Mouse (Mus musculus): ENCODE measurements around the gene Zfp648. TPM values are rescaled to one million over a fixed set of nuclear protein-coding genes. Genes with fewer than 3 reads are reported as not detected.

Zfp648 gene
- 0.83 and 0.91 TPM in 2 replicates for polyA plus RNA-seq (2014; fragmentation: Nextera tagmentation; extraction: Ambion mirVana)

DNA sequence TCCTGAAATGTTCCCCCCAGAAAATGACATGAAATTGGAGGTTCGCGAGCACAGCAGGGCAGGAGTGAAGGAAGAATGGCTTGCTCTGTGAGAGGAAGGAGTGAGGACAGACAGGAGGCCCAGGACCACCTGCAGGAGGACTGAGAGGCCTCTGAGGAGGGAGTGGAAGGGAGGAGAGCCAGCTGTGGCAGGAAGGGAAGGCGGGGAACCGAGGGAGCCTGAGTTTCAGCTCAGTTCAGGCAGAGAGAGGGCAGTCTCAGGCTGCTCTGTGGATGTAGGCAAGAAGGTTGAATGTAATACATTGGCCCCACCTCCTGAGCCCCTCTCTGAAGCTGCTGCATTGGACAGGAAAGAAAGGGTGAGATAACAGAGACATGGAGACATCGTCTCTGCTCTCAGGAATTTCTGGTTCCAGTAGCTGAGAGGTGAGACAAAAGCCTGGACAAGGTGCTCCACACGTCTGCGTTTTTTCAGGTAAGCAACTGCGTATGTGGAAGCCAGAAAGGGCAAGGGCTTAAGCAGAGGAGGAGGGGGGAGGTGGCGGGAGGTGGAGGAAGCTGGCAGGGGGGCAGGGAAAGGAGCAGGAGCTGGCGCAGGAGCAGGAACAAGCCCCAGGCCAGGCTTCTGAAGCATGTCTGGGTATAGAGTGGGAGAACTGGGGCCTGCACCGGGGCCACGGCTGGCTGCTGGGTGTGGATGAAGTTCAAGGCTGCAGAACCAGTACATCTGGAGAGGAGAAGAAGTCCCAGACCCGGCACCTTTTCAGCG lies at the start of gene Zfp648:
Zfp648 (plus strand) TSS at position 233 of the 768 bp plus-strand sequence.
- Histone ChIP-seq H3K9me3 (ENCODE audit: control insufficient read depth, low read length) (no peaks in the 10 kb centered on the region), H3K4me3 (ENCODE audit: low read depth, low read length) (no peak within 1 kb of the TSS), H3K4me1 (ENCODE audit: control insufficient read depth, insufficient read depth, low read length) (no peaks in the 10 kb centered on the region; the same call in 1 of the 2 replicates), H3K9ac (replicated peaks; ENCODE audit: low read depth, low read length) (no peak within 1 kb of the TSS), H3K36me3 (ENCODE audit: control insufficient read depth, insufficient read depth, low read length) (no peaks in the 10 kb centered on the region), H3K27me3 (ENCODE audit: control insufficient read depth, insufficient read depth, low read length) (peaks cover 24% of the 10 kb centered on the region), H3K4me2 (ENCODE audit: low read depth, low read length) (no peak within 1 kb of the TSS), H3K27ac (ENCODE audit: low read depth, low read length) (no peak within 1 kb of the TSS)
- 47% methylated on average over 14 of the region's 14 CpGs for WGBS
- no peak for ATAC-seq (ENCODE audit: low read depth)

DNA sequence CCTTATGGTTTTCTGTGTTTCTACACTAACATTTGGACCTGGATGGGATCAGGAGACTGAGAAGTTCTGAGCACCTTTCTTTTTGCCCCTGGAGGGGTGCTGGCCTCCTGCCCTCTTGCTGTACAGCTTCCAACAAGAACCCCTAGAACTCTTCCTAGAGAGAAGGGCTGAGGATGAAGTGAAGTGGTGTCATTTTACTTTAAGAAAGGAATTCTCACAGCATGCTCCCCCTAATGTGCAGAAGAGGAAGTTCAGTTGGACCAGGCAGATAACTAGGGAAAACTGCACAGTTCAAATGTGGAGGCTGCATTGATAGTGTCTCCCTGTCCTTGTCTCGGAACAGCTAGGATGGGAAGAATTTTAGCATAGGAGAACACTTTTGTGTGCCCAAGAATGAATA lies 48.4 kb upstream of the Zfp648 start:
- Histone ChIP-seq H3K36me3 (ENCODE audit: control insufficient read depth, insufficient read depth, low read length) (no peaks in the 10 kb centered on the region), H3K4me1 (ENCODE audit: control insufficient read depth, insufficient read depth, low read length) (peaks cover 11% of the 10 kb centered on the region), H3K27ac (ENCODE audit: low read depth, low read length) (no peak overlapping the region), H3K4me2 (ENCODE audit: low read depth, low read length) (no peak overlapping the region), H3K9ac (replicated peaks; ENCODE audit: low read depth, low read length) (no peak overlapping the region), H3K9me3 (ENCODE audit: control insufficient read depth, low read length) (no peaks in the 10 kb centered on the region), H3K27me3 (ENCODE audit: control insufficient read depth, insufficient read depth, low read length) (no peaks in the 10 kb centered on the region), H3K4me3 (ENCODE audit: low read depth, low read length) (no peak overlapping the region)
- no peak for ATAC-seq (ENCODE audit: low read depth)
- WGBS, result 83% methylated on average over 1 of the region's 1 CpGs

DNA sequence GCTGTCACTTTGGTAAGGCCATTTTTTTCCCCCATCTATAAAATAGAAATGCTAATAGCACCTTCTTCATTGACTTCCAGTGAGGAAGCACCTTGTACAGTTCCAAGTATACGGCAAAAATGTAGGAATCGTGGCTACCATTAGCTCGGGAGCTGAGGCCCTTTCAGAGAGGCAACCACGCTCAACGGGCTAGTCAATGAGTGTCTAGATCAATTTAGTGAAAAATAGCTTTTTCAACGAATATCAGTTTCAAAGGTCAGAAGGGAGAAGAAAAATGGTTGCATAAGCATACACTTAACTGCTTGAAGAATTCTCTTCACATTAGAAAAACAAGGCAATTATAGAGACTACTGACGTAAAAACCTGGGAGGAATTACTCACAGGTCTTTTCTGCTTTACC lies 47.2 kb upstream of the Zfp648 start:
- ATAC-seq (ENCODE audit: low read depth), result no peak
- H3K36me3 ChIP-seq (ENCODE audit: control insufficient read depth, insufficient read depth, low read length), result no peaks in the 10 kb centered on the region
- H3K9me3 ChIP-seq (ENCODE audit: control insufficient read depth, low read length), result 0 out of 2 replicates have a peak, but pooled peaks cover 2% of the 10 kb centered on the region
- H3K9ac ChIP-seq (replicated peaks; ENCODE audit: low read depth, low read length), result no peak overlapping the region
- no peak overlapping the region for H3K4me2 ChIP-seq (ENCODE audit: low read depth, low read length)
- H3K27ac ChIP-seq (ENCODE audit: low read depth, low read length), result no peak overlapping the region
- 84% methylated on average over 7 of the region's 7 CpGs for WGBS
- no peaks in the 10 kb centered on the region for H3K27me3 ChIP-seq (ENCODE audit: control insufficient read depth, insufficient read depth, low read length)
- H3K4me3 ChIP-seq (ENCODE audit: low read depth, low read length), result no peak overlapping the region
- peaks cover 11% of the 10 kb centered on the region for H3K4me1 ChIP-seq (ENCODE audit: control insufficient read depth, insufficient read depth, low read length)

DNA sequence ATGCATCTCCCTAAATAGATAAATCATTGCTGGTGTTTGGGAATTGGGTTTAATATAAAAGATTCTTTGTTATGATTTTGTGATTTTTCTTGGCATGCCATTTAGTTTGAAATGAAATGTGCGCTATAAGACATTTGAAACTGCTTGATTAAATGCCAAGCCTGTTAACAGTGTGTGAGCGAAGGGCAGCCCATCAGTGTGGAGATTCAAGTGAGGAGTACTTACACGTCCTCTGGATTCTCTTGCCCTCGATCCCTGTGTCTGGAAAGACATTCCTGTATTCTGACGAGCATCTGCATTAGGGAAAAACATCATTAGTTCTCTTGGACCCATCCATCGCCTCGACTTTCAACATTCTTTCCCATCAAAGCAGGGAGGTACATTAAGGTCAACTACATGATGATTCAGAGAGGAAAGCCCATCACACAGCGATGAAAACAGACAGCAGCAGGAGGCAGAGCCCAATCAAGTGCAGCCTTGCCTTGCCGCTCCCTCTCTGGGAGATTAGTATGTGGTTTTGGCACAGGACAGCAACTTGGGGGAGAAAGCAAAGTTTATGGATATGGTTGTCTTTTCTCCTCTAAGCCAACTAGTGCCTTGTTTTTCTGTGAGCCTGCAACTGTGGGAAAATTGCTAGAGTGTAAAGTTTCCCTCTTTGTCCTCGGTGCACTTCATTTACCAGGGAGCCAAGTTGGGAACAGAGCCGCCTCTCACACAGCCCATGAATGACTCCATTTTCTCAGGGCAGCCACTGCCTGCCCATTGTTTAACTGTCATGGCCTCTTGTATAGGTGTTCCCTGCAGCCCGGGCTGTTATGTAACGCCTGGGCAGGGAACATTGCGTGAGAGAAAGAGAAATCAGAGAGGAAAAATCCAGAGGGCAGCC lies 44.6 kb upstream of the Zfp648 start:
- ATAC-seq (ENCODE audit: low read depth), result peak; percentile 95
- Histone ChIP-seq H3K9me3 (ENCODE audit: control insufficient read depth, low read length) (0 out of 2 replicates have a peak, but pooled peaks cover 2% of the 10 kb centered on the region), H3K4me1 (ENCODE audit: control insufficient read depth, insufficient read depth, low read length) (no peaks in the 10 kb centered on the region), H3K36me3 (ENCODE audit: control insufficient read depth, insufficient read depth, low read length) (no peaks in the 10 kb centered on the region), H3K4me3 (ENCODE audit: low read depth, low read length) (no peak overlapping the region), H3K4me2 (ENCODE audit: low read depth, low read length) (peak overlapping the region; percentile 3; the same call in 1 of the 2 replicates), H3K27me3 (ENCODE audit: control insufficient read depth, insufficient read depth, low read length) (no peaks in the 10 kb centered on the region), H3K9ac (replicated peaks; ENCODE audit: low read depth, low read length) (no peak overlapping the region), H3K27ac (ENCODE audit: low read depth, low read length) (peak overlapping the region; percentile 69)
- WGBS, result 36% methylated on average over 14 of the region's 14 CpGs

DNA sequence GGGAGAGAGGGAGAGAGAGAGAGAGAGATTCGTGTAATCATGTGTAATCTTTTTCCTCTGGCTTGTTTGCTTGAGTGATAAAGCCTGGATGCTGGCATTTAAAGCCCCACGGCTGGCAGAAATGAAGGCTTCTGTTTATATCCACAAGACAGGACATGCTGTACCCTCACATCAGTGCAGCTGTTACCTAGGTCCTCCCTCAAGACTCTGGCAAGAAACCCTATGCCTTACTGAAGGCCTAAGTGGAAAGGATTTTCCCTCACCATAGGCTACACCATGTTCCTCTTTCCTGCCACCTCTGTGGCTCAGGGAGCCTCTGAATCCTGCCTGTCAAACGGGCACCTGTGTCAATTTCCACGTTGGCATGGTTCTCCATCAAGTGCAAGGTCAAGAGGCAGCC lies 43.9 kb upstream of the Zfp648 start:
- H3K27me3 ChIP-seq (ENCODE audit: control insufficient read depth, insufficient read depth, low read length), result no peaks in the 10 kb centered on the region
- H3K9ac ChIP-seq (replicated peaks; ENCODE audit: low read depth, low read length), result no peak overlapping the region
- H3K9me3 ChIP-seq (ENCODE audit: control insufficient read depth, low read length), result 0 out of 2 replicates have a peak, but pooled peaks cover 2% of the 10 kb centered on the region
- peak; percentile 49; the same call in 1 of the 2 replicates for ATAC-seq (ENCODE audit: low read depth)
- H3K4me1 ChIP-seq (ENCODE audit: control insufficient read depth, insufficient read depth, low read length), result no peaks in the 10 kb centered on the region
- WGBS, result 65% methylated on average over 4 of the region's 4 CpGs
- H3K4me3 ChIP-seq (ENCODE audit: low read depth, low read length), result no peak overlapping the region
- H3K36me3 ChIP-seq (ENCODE audit: control insufficient read depth, insufficient read depth, low read length), result no peaks in the 10 kb centered on the region
- no peak overlapping the region for H3K4me2 ChIP-seq (ENCODE audit: low read depth, low read length)
- peak overlapping the region; percentile 69; the same call in 1 of the 2 replicates for H3K27ac ChIP-seq (ENCODE audit: low read depth, low read length)

DNA sequence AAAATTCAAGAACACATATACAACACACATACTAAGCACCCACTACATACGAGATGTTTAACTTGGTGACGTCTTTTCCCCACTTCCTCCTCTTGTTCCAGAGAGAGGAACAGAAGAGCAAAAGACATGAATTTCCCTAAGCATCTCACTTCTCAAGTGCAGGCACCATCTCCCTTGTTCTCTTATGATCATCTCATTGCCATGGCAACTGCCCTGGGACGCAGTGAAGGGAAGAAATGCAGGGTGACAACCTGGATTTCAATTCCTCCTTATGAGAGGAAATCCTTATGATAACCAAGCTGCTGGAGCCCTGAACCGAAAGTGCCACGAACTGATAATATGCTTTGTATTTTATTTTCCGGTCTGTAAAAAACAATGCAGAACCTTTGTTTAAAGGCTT lies 33.3 kb upstream of the Zfp648 start:
- no peak for ATAC-seq (ENCODE audit: low read depth)
- H3K4me1 ChIP-seq (ENCODE audit: control insufficient read depth, insufficient read depth, low read length), result no peaks in the 10 kb centered on the region
- no peaks in the 10 kb centered on the region for H3K27me3 ChIP-seq (ENCODE audit: control insufficient read depth, insufficient read depth, low read length)
- no peaks in the 10 kb centered on the region for H3K9me3 ChIP-seq (ENCODE audit: control insufficient read depth, low read length)
- H3K9ac ChIP-seq (replicated peaks; ENCODE audit: low read depth, low read length), result no peak overlapping the region
- H3K4me3 ChIP-seq (ENCODE audit: low read depth, low read length), result no peak overlapping the region
- no peak overlapping the region for H3K4me2 ChIP-seq (ENCODE audit: low read depth, low read length)
- WGBS, result 83% methylated on average over 6 of the region's 6 CpGs
- no peaks in the 10 kb centered on the region for H3K36me3 ChIP-seq (ENCODE audit: control insufficient read depth, insufficient read depth, low read length)
- H3K27ac ChIP-seq (ENCODE audit: low read depth, low read length), result no peak overlapping the region

DNA sequence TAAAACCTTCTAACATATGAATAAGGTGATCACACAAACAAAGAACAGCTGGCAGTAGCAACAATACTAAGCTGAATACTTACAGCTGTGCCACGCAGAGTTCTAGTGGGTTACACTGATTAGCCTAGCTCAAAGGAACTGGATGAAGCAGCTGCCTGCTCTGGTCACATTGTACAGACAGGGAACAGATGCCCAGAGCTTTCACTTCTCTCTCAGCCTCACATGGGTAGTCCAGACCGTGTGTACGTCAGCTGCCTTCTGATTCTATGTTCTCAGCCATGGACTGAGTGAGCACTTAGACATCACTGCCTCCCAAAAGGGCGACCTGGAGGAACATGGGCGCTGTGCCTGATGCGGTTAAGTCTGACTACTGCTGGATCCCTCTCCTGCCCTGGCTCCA lies 25.7 kb upstream of the Zfp648 start:
- no peak overlapping the region for H3K4me3 ChIP-seq (ENCODE audit: low read depth, low read length)
- H3K4me1 ChIP-seq (ENCODE audit: control insufficient read depth, insufficient read depth, low read length), result no peaks in the 10 kb centered on the region
- no peaks in the 10 kb centered on the region for H3K27me3 ChIP-seq (ENCODE audit: control insufficient read depth, insufficient read depth, low read length)
- ATAC-seq (ENCODE audit: low read depth), result no peak
- no peaks in the 10 kb centered on the region for H3K9me3 ChIP-seq (ENCODE audit: control insufficient read depth, low read length)
- no peak overlapping the region for H3K9ac ChIP-seq (replicated peaks; ENCODE audit: low read depth, low read length)
- no peak overlapping the region for H3K27ac ChIP-seq (ENCODE audit: low read depth, low read length)
- 82% methylated on average over 6 of the region's 6 CpGs for WGBS
- no peaks in the 10 kb centered on the region for H3K36me3 ChIP-seq (ENCODE audit: control insufficient read depth, insufficient read depth, low read length)
- no peak overlapping the region for H3K4me2 ChIP-seq (ENCODE audit: low read depth, low read length)

DNA sequence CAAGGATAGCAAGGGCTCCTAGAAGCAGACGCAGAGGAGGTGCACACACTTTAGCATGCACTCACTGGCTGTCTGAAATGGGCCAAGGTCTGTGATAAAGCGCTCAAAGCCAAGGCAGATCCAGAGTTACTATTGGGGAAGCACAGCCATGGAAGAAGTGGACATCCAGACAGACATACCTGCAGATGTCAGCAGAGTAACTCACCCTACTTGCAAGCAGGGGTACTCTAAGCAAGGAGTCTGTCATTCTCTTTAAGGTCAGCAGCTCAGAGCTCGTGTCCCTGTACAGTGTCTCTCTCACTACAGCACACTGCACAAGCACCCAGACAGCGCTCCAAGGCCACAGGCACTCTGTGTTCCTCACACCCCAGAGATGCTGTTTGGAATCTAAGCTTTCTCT lies 23.2 kb upstream of the Zfp648 start:
- Histone ChIP-seq H3K4me1 (ENCODE audit: control insufficient read depth, insufficient read depth, low read length) (no peaks in the 10 kb centered on the region), H3K36me3 (ENCODE audit: control insufficient read depth, insufficient read depth, low read length) (no peaks in the 10 kb centered on the region), H3K27ac (ENCODE audit: low read depth, low read length) (no peak overlapping the region), H3K27me3 (ENCODE audit: control insufficient read depth, insufficient read depth, low read length) (no peaks in the 10 kb centered on the region), H3K4me2 (ENCODE audit: low read depth, low read length) (no peak overlapping the region), H3K4me3 (ENCODE audit: low read depth, low read length) (no peak overlapping the region), H3K9ac (replicated peaks; ENCODE audit: low read depth, low read length) (no peak overlapping the region), H3K9me3 (ENCODE audit: control insufficient read depth, low read length) (no peaks in the 10 kb centered on the region)
- 96% methylated on average over 4 of the region's 4 CpGs for WGBS
- ATAC-seq (ENCODE audit: low read depth), result no peak

Measured in neural tube, embryonic 14.5 days (tissue).